Mouse (Mus musculus): ENCODE data around the gene Elfn2. TPM values are rescaled to one million over a fixed set of nuclear protein-coding genes. Genes with fewer than 3 reads are reported as not detected.

The Elfn2 gene
- polyA plus RNA-seq, 1 experiment from 2014 or later, result 2.4 TPM

DNA sequence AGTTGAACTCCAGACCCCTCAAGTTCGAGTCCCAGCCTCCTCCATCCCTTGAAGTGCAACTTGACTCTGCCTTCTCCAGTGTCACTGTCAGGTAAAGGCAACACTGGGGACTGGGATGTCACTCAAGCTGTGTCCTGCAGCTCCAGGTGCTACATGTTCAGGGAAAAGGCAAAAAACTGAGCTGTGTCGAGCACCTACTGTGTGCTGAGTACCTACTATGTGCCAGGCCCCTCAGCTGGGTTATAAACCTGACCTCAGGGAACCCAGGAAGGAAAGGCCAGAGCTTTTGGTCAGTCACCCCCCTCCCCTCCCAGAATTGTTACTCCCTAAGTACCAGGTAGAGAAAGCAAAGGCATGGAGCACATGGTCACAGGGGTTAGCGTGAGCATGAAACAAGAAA lies 19.1 kb downstream of the Elfn2 start:
- 65% methylated on average over 3 of the region's 3 CpGs for WGBS
- no peak overlapping the region for H3K9ac ChIP-seq
- H3K4me2 ChIP-seq (replicated peaks), result no peak overlapping the region
- peaks cover 19% of the 10 kb centered on the region for H3K4me1 ChIP-seq
- no peaks in the 10 kb centered on the region for H3K36me3 ChIP-seq
- H3K27me3 ChIP-seq, result peaks cover 5% of the 10 kb centered on the region; the same call in 1 of the 2 replicates
- ATAC-seq (ENCODE audit: low FRiP score), result no peak
- no peak overlapping the region for H3K27ac ChIP-seq
- H3K4me3 ChIP-seq, result no peak overlapping the region
- no peaks in the 10 kb centered on the region for H3K9me3 ChIP-seq (replicated peaks)

DNA sequence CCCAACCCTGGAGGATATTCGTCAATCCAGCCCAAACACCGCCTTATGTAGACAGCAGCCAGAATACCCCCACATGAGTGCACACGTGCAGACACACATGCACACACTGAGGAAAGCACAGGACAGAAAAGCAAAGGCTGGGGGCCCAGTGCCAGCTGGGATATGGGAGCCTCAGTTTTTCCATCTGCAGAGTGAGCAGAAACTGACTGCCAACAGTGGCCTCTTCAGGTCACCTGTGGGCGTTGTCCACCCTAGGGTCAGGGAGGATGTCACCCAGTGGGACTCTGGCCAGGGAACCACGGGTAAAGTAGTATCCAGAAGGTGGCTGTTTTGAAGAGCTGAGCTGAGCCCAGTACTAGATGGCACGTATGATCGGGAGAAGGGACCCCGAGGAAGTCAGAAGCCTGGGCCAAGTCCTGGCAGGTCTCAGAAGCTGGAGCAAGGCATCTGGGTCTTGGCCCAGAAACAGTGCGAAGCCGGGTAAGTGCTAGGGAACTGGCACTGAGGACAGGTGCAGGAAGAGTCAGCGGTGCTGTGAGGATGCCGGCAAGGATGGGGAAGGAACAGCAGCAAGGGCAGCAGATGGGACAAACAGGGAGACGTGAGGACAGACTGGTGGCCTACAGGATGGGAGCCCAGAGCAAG lies 20.0 kb downstream of the Elfn2 start:
- peaks cover 5% of the 10 kb centered on the region; the same call in 1 of the 2 replicates for H3K27me3 ChIP-seq
- H3K9me3 ChIP-seq (replicated peaks), result no peaks in the 10 kb centered on the region
- ATAC-seq (ENCODE audit: low FRiP score), result no peak
- H3K4me1 ChIP-seq, result peaks cover 12% of the 10 kb centered on the region
- H3K9ac ChIP-seq, result no peak overlapping the region
- H3K36me3 ChIP-seq, result no peaks in the 10 kb centered on the region
- H3K27ac ChIP-seq, result peak overlapping the region; percentile 24; the same call in 1 of the 2 replicates
- 78% methylated on average over 13 of the region's 13 CpGs for WGBS
- H3K4me2 ChIP-seq (replicated peaks), result no peak overlapping the region
- H3K4me3 ChIP-seq, result no peak overlapping the region

DNA sequence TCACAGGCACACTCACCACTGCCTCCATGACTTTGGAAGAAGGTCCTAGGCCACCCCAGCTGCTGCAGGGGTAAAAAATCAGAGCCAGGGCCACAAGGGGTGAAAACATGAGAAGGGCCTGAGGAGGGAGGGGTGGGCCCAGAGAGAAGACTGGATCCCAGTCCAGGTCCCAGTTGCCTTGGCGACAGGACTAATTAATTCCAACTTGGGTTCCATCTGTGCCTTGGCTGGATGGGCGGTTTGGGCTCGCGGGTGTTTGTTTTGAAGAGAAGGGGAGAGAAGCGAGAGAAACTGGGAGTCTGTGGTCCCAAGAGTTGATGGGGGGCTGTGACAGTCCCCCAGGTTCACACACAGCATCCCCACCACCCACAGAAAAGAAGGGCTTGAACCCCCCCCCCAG lies 20.5 kb downstream of the Elfn2 start:
- Histone ChIP-seq H3K9ac (no peak overlapping the region), H3K4me1 (peaks cover 10% of the 10 kb centered on the region), H3K36me3 (no peaks in the 10 kb centered on the region), H3K4me3 (no peak overlapping the region), H3K27ac (peak overlapping the region; percentile 24; the same call in 1 of the 2 replicates), H3K27me3 (peaks cover 5% of the 10 kb centered on the region; the same call in 1 of the 2 replicates), H3K9me3 (replicated peaks) (no peaks in the 10 kb centered on the region), H3K4me2 (replicated peaks) (no peak overlapping the region)
- ATAC-seq (ENCODE audit: low FRiP score), result no peak
- WGBS, result 24% methylated on average over 5 of the region's 5 CpGs

DNA sequence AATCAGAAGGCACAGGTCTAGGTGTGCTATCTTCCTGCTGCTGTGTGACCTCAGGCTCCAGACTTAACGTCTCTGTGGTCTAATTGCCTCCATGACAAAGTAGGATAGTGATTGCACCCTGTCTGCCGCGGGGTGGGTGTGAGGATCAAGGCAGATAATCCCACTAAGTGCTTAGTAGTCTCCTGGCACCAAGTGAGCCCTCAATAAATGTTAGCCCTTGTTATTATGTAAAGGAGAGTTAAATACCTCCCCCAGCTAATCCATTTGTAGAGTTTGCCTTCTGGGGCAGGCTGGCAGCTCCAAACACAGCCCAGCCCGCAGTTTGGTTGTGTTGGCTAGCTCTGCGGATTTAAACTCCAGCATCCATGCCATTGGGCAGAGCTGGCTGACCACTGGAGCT lies 22.8 kb downstream of the Elfn2 start:
- Histone ChIP-seq H3K27ac (no peak overlapping the region), H3K4me3 (no peak overlapping the region)
- WGBS, result 36% methylated on average over 5 of the region's 5 CpGs

DNA sequence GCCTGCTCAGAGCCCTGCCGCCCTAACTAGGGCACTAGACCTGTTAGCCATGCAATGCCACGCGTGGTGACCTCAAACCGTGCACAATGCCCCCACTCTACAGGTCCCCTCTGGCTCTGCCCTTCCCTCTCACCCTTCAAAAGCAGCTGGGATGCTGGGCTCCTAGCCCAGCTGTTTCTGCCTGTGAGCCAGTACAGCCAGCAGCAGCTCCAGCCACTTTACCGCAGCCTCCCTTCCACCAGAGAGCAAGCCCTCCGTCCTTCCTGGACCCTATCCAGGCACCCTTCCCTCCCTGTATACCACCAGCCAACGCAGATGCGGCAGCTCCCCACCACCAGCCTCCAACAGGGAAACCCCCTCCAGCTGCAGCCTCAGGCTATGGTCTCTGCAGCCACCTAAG lies 26.1 kb downstream of the Elfn2 start:
- no peak for ATAC-seq (ENCODE audit: low FRiP score)
- H3K9ac ChIP-seq, result no peak overlapping the region
- H3K27me3 ChIP-seq, result peaks cover 5% of the 10 kb centered on the region; the same call in 1 of the 2 replicates
- WGBS, result 69% methylated on average over 8 of the region's 8 CpGs
- H3K27ac ChIP-seq, result no peak overlapping the region
- peaks cover 20% of the 10 kb centered on the region for H3K4me1 ChIP-seq
- no peaks in the 10 kb centered on the region for H3K36me3 ChIP-seq
- no peaks in the 10 kb centered on the region for H3K9me3 ChIP-seq (replicated peaks)
- H3K4me3 ChIP-seq, result no peak overlapping the region
- no peak overlapping the region for H3K4me2 ChIP-seq (replicated peaks)

More for the DNA sequence above, 22.8 kb downstream of the Elfn2 start:
- peaks cover 5% of the 10 kb centered on the region; the same call in 1 of the 2 replicates for H3K27me3 ChIP-seq
- ATAC-seq (ENCODE audit: low FRiP score), result no peak
- H3K36me3 ChIP-seq, result no peaks in the 10 kb centered on the region
- no peak overlapping the region for H3K9ac ChIP-seq
- H3K4me2 ChIP-seq (replicated peaks), result no peak overlapping the region
- no peaks in the 10 kb centered on the region for H3K9me3 ChIP-seq (replicated peaks)
- H3K4me1 ChIP-seq, result peaks cover 15% of the 10 kb centered on the region

DNA sequence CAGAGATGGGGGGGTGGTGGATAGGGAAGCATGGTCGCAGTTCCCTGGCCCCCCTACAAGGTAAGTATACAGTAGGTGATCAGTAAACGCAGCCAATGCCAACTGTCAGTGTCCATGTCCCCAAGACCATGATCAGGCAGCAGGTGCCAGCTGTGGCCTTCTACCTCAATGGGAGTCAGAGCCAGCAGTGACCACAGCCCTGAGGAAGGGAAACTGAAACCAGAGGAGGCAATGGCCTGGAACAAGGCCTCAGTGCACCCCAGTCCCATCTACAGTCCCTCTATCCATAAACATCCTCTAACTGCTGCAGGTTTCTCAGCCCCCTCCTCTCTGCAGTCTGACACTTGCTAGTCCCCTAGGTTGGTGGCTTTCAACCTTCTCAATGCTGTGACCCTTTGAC lies 27.9 kb downstream of the Elfn2 start:
- no peaks in the 10 kb centered on the region for H3K27me3 ChIP-seq
- no peak for ATAC-seq (ENCODE audit: low FRiP score)
- H3K9me3 ChIP-seq (replicated peaks), result no peaks in the 10 kb centered on the region
- no peak overlapping the region for H3K27ac ChIP-seq
- WGBS, result 97% methylated on average over 2 of the region's 2 CpGs
- no peak overlapping the region for H3K4me2 ChIP-seq (replicated peaks)
- peaks cover 35% of the 10 kb centered on the region for H3K4me1 ChIP-seq
- no peak overlapping the region for H3K4me3 ChIP-seq
- no peak overlapping the region for H3K9ac ChIP-seq
- no peaks in the 10 kb centered on the region for H3K36me3 ChIP-seq

DNA sequence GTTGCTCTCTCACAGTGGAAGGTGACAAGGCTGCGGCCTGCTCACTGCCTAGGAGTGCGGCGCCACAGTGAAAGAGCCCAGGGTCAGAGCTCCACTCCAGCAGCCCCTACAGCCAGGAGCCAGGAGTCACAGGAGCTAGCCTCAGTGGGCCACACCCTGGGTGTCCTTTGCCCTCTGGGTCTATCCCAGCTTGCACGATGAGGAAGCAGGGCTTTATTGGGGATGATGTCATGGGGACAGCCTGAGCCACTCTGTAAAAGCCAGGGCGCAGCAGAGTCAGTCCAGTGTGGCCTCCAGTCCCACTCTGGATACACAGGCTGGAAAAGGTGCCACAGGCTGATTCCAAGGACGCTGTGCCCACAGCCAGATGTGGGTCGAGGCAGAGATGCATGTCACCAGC lies 31.7 kb downstream of the Elfn2 start:
- 67% methylated on average over 7 of the region's 7 CpGs for WGBS
- no peak overlapping the region for H3K27ac ChIP-seq
- no peak overlapping the region for H3K9ac ChIP-seq
- 0 out of 2 replicates have a peak, but pooled peaks cover 6% of the 10 kb centered on the region for H3K27me3 ChIP-seq
- no peak overlapping the region for H3K4me3 ChIP-seq
- H3K36me3 ChIP-seq, result no peaks in the 10 kb centered on the region
- peaks cover 59% of the 10 kb centered on the region for H3K4me1 ChIP-seq
- no peaks in the 10 kb centered on the region for H3K9me3 ChIP-seq (replicated peaks)
- H3K4me2 ChIP-seq (replicated peaks), result no peak overlapping the region
- ATAC-seq (ENCODE audit: low FRiP score), result no peak

DNA sequence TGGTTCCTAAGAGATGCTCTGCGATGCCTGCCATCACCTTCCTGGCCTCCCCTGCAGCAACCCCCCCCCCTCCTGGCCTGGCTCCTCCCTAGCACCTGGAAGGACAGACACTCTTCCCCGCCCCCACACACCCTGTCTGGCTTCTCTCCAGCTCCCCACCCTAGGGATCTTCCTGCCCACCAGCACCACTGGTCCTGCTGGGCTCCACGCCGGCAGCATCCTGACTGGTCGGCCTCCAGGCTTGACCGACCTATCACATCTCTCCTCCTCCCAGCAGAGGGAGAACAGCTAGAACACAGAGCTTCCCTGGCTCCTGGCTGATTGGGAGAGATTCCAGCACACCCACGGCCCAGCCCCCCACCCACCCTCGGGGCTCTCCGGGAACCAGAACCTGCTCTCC lies 34.5 kb downstream of the Elfn2 start:
- Histone ChIP-seq H3K4me2 (replicated peaks) (peak overlapping the region; percentile 8; the same call in 1 of the 2 replicates), H3K4me1 (peaks cover 83% of the 10 kb centered on the region), H3K9ac (no peak overlapping the region), H3K27ac (peak overlapping the region; percentile 87), H3K36me3 (no peaks in the 10 kb centered on the region), H3K4me3 (no peak overlapping the region), H3K9me3 (replicated peaks) (no peaks in the 10 kb centered on the region), H3K27me3 (0 out of 2 replicates have a peak, but pooled peaks cover 6% of the 10 kb centered on the region)
- WGBS, result 8% methylated on average over 9 of the region's 9 CpGs
- ATAC-seq (ENCODE audit: low FRiP score), result peak; percentile 53

DNA sequence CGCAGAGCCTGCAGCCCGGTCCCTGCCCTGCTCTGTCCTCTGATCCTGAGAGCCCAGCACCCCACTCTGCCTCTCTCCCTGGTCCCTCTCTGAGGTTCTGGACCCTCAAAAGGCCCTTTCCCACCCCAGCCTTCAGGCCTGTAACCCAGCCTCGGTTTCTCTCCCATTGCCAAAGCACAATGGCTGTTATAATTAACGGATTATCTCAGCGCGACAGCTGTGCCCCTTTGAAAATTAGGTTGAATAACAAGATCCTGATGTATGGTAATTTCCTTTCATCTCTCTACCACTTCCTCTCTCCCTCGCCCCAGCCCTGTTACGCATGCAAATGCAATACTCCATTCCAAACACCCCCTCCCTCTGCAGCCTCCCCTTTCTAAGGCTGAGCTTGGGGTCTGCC lies 35.1 kb downstream of the Elfn2 start:
- Histone ChIP-seq H3K27me3 (0 out of 2 replicates have a peak, but pooled peaks cover 6% of the 10 kb centered on the region), H3K4me1 (peaks cover 81% of the 10 kb centered on the region), H3K4me3 (no peak overlapping the region), H3K9ac (no peak overlapping the region), H3K4me2 (replicated peaks) (peak overlapping the region; percentile 8; the same call in 1 of the 2 replicates), H3K36me3 (no peaks in the 10 kb centered on the region), H3K9me3 (replicated peaks) (no peaks in the 10 kb centered on the region), H3K27ac (peak overlapping the region; percentile 87)
- 23% methylated on average over 8 of the region's 8 CpGs for WGBS
- peak; percentile 54 for ATAC-seq (ENCODE audit: low FRiP score)

DNA sequence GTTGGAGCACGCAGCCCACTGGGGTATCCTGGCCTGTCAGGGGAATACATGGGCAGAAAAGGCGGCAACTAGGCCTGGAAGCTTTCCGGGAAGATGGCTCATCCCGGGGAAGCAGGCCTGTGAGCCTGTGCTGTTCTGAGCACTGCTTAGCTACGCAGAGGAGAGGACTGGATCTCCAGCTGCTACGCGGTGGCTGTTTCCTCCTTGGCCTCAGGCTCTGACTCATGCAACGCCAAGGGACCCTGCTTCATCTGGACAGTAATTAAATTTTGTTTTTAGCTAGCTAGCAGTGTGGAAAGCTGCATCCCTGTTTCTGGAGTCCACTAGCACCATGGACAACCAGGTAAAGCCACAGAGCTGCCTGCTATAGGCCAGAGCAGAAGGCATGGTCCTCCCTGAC lies 36.8 kb downstream of the Elfn2 start:
- Histone ChIP-seq H3K9ac (no peak overlapping the region), H3K27me3 (peaks cover 9% of the 10 kb centered on the region; the same call in 1 of the 2 replicates), H3K36me3 (no peaks in the 10 kb centered on the region), H3K4me2 (replicated peaks) (no peak overlapping the region), H3K27ac (peak overlapping the region; percentile 69), H3K9me3 (replicated peaks) (no peaks in the 10 kb centered on the region), H3K4me1 (peaks cover 75% of the 10 kb centered on the region), H3K4me3 (no peak overlapping the region)
- 42% methylated on average over 8 of the region's 8 CpGs for WGBS
- ATAC-seq (ENCODE audit: low FRiP score), result no peak

DNA sequence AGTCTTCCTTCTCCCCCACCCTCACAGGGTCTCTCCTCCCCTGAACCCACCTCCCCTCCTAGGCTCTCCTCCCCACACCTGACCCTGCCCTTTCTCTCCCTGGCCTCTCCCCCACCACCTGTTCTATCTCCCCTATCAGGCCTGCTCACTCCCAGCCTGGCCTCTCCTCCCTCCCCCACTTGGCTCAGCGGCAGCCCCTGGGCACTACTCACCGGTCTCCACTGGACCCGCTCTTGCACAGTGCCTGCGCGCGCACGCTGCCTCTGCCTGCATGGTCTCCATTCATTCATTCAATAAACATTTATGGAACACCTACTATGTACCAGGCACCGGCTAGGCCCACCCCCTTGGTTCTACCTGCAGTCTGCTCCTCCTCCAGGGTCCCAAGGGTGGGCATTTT lies 37.3 kb downstream of the Elfn2 start:
- Histone ChIP-seq H3K27me3 (peaks cover 9% of the 10 kb centered on the region; the same call in 1 of the 2 replicates), H3K4me3 (no peak overlapping the region), H3K4me1 (peaks cover 72% of the 10 kb centered on the region), H3K9me3 (replicated peaks) (no peaks in the 10 kb centered on the region), H3K27ac (peak overlapping the region; percentile 69), H3K9ac (no peak overlapping the region), H3K36me3 (no peaks in the 10 kb centered on the region), H3K4me2 (replicated peaks) (no peak overlapping the region)
- no peak for ATAC-seq (ENCODE audit: low FRiP score)
- 79% methylated on average over 8 of the region's 8 CpGs for WGBS

DNA sequence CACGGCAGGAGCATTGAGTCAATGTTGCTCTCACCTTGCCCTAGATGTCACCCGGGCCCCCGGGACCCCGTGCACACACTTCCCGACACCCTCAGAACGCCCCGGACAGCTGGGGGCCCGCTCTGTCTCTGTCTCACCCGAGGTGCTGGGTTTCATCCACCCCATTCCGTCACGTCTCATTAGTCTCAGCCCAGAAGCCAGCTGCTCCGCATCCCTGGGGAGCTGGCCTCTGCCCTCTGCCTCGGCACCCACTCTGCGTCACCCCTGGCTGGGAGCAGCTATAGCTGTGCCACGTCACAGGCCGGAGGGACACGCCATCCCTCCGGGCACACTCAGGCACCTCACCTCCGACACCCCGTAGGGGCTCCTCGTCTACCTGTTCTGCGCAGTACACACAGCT lies 38.3 kb downstream of the Elfn2 start:
- Histone ChIP-seq H3K36me3 (no peaks in the 10 kb centered on the region), H3K27me3 (peaks cover 9% of the 10 kb centered on the region; the same call in 1 of the 2 replicates), H3K9ac (no peak overlapping the region), H3K9me3 (replicated peaks) (no peaks in the 10 kb centered on the region), H3K27ac (peak overlapping the region; percentile 73), H3K4me2 (replicated peaks) (no peak overlapping the region), H3K4me1 (peaks cover 76% of the 10 kb centered on the region), H3K4me3 (no peak overlapping the region)
- 57% methylated on average over 22 of the region's 22 CpGs for WGBS
- no peak for ATAC-seq (ENCODE audit: low FRiP score)

DNA sequence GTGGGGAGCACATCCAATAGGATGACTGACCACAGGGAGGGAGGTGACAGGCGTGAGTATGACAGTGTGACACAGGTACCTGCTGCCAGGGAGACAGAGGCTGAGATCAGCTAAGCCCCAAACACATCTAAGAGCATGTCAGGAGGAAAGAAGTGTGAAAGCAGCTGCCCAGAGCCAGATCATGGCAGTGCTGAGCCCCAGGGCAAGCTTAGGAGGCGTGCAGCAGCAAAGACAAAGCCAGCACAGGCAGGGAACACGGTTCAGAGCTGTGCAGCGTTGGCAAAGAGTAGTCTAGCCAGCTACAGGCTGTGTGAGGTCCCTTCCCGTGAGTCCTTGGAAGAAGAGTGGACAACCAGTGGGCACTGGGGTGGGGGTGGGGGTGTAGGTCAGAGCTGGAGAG lies 40.9 kb downstream of the Elfn2 start:
- Histone ChIP-seq H3K27ac (no peak overlapping the region), H3K4me1 (peaks cover 66% of the 10 kb centered on the region), H3K9me3 (replicated peaks) (no peaks in the 10 kb centered on the region), H3K4me3 (no peak overlapping the region), H3K36me3 (no peaks in the 10 kb centered on the region), H3K27me3 (peaks cover 24% of the 10 kb centered on the region), H3K9ac (no peak overlapping the region), H3K4me2 (replicated peaks) (no peak overlapping the region)
- no peak for ATAC-seq (ENCODE audit: low FRiP score)
- 71% methylated on average over 5 of the region's 5 CpGs for WGBS
